Mouse (Mus musculus) forebrain, embryonic 11.5 days (tissue): ENCODE measurements around the gene Tmcc2. TPM values are rescaled to one million over a fixed set of nuclear protein-coding genes. Genes with fewer than 3 reads are reported as not detected.

Source experiments
- ATAC-seq: fragments of 200-750 bp; cut with Nextera tagmentation; replicated peaks from 2 replicates; pipeline ENCODE4 v1.8.0; 2017; ENCODE audit warnings: moderate TSS enrichment; ENCODE audit not compliant: low FRiP score
- DNase-seq: peaks from one replicate; pipeline ENCODE4 v3.0.0-alpha.2; 2017; ENCODE audit warnings: low spot score
- H3K27ac ChIP-seq: fragments of 300-500 bp; sonication (generic); 2 replicates; pipeline ENCODE4 v1.5.1; 2014; ENCODE audit warnings: low read depth, low read length
- H3K27me3 ChIP-seq: fragments of 300-500 bp; sonication (generic); 2 replicates; pipeline ENCODE4 v1.6.1; 2014; ENCODE audit warnings: mild to moderate bottlenecking, low read length, mixed read lengths; ENCODE audit not compliant: control insufficient read depth, insufficient read depth
- H3K36me3 ChIP-seq: fragments of 300-500 bp; sonication (generic); 2 replicates; pipeline ENCODE4 v1.6.1; 2014; ENCODE audit warnings: mild to moderate bottlenecking, low read length, moderate library complexity, mixed read lengths; ENCODE audit not compliant: control insufficient read depth, insufficient read depth
- H3K4me1 ChIP-seq: fragments of 300-500 bp; sonication (generic); replicated peaks from 2 replicates; pipeline ENCODE4 v1.6.1; 2014; ENCODE audit warnings: low read length, mixed read lengths; ENCODE audit not compliant: control insufficient read depth, insufficient read depth
- H3K4me2 ChIP-seq: fragments of 300-500 bp; sonication (generic); 2 replicates; pipeline ENCODE4 v1.6.1; 2014; ENCODE audit warnings: low read depth, mild to moderate bottlenecking, low read length, moderate library complexity, mixed read lengths; ENCODE audit not compliant: severe bottlenecking
- H3K4me3 ChIP-seq: fragments of 300-500 bp; sonication (generic); 2 replicates; pipeline ENCODE4 v1.5.1; 2014; ENCODE audit warnings: low read depth, low read length
- H3K9ac ChIP-seq: fragments of 300-500 bp; sonication (generic); 2 replicates; pipeline ENCODE4 v1.6.1; 2014; ENCODE audit warnings: low read length
- H3K9me3 ChIP-seq: fragments of 300-500 bp; sonication (generic); 2 replicates; pipeline ENCODE4 v1.6.1; 2016; ENCODE audit warnings: low read length, mixed read lengths; ENCODE audit not compliant: control insufficient read depth
- WGBS: fragments of 180-500 bp; shearing (Covaris S2); extraction: QIAGEN DNeasy Blood & Tissue Kit; methylation state at CpG from one replicate; pipeline ENCODE4 v1.1.7; 2014; 5-methylcytosine and 5-hydroxymethylcytosine counted together
- polyA plus RNA-seq: library from polyadenylated mRNA; unstranded; fragments of >200 nt; fragmentation: Nextera tagmentation; extraction: Ambion mirVana; gene quantifications from 2 replicates; pipeline ENCODE4 v1.2.1, GENCODE M21; 2014

Gene Tmcc2
- polyA plus RNA-seq, 1 experiment from 2014 or later, result 16.1 TPM

DNA sequence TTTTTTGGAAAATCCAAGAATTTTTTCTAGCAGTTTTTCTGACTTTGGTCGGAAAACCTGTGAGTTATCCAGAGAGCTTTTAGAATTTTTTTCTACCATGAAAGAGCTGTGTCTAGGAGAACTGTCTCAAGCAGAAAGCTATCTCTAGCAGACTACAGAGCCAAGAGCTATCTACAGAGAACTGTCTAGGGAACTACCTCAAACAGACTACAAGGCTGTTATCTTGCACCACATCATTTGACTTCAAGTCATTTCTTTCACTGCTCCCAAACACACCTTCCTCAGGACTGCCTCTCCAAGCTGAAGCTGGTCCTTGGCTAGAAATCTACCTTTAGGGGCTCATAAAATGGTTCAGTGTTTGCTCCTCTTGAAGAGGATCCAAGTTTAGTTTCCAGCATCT lies 10.8 kb upstream of the Tmcc2 start:
- Histone ChIP-seq H3K9ac (no peak overlapping the region), H3K27me3 (no peaks in the 10 kb centered on the region), H3K4me2 (no peak overlapping the region), H3K36me3 (no peaks in the 10 kb centered on the region), H3K4me3 (no peak overlapping the region), H3K27ac (no peak overlapping the region), H3K4me1 (no peaks in the 10 kb centered on the region), H3K9me3 (no peaks in the 10 kb centered on the region)
- DNase-seq (no peak), ATAC-seq (no peak)
- WGBS, result 86% methylated on average over 1 of the region's 1 CpGs

DNA sequence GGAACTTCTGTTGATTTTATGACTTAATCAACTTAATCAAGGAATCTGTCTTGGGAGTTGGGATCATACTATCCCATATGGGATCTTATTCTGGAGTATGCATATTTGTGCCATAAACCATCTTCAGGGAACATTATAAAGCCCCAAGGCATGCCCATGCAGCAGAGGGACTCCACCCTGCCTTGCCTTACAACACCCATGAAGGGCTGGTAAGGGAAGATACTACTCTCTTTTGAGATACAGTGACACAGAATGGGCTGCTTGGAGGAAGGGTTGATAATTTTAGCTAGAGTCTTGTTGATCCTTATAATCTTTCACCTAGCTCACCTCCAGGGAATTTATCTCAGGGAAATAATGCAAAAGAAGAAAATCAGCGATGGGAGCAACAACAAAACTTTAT lies 9.5 kb upstream of the Tmcc2 start:
- Histone ChIP-seq H3K27me3 (no peaks in the 10 kb centered on the region), H3K4me1 (no peaks in the 10 kb centered on the region), H3K4me2 (no peak overlapping the region), H3K4me3 (no peak overlapping the region), H3K9ac (no peak overlapping the region), H3K9me3 (no peaks in the 10 kb centered on the region), H3K36me3 (no peaks in the 10 kb centered on the region), H3K27ac (no peak overlapping the region)
- WGBS, result 56% methylated on average over 1 of the region's 1 CpGs
- ATAC-seq, result no peak
- no peak for DNase-seq

DNA sequence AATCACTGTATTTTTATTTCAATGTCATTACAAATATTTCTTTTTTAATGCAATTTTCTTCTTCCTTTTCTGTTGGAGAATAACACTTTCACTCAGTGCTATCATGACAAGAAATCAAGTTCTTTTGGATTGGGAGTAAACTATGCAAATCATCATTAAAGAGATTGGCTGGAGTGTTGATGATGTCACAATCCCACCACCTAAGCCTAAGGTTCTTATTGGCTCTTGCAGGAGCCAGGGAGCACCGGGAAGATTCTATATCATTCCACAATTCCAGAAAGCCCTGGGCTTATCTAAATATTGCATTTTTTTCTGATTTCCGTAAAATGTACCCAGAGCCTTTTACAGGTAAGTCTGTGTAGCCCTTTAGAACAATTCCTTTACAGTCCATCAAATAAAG lies 5.6 kb upstream of the Tmcc2 start:
- 72% methylated on average over 2 of the region's 2 CpGs for WGBS
- DNase-seq (no peak), ATAC-seq (no peak)
- no peak overlapping the region for H3K27ac ChIP-seq
- H3K36me3 ChIP-seq, result no peaks in the 10 kb centered on the region
- H3K4me1 ChIP-seq, result no peaks in the 10 kb centered on the region
- H3K27me3 ChIP-seq, result no peaks in the 10 kb centered on the region; the same call in 1 of the 2 replicates
- H3K9me3 ChIP-seq, result no peaks in the 10 kb centered on the region
- no peak overlapping the region for H3K9ac ChIP-seq
- no peak overlapping the region for H3K4me2 ChIP-seq
- H3K4me3 ChIP-seq, result no peak overlapping the region

DNA sequence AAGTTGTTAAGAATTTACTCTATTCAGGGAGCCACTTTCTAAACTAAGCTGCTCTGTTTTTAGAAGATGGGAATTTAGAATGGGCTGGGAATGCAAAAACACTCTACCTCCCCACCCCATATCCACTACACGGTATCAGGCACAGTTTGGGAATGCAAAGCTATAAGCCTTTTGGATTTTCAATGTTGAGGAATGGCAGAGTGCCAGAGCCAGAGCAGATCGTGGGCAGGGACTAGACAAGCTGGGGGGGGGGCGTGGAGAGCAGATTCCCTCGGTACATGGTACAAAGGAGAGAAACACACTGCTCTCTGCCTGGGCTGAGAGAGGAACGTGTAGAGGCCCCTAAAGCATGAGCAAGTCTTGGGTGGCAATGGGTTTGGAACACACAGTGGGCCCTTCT lies 1.8 kb upstream of the Tmcc2 start:
- Histone ChIP-seq H3K4me1 (peaks cover 11% of the 10 kb centered on the region), H3K36me3 (no peaks in the 10 kb centered on the region; the same call in 1 of the 2 replicates), H3K4me2 (no peak overlapping the region), H3K27me3 (no peaks in the 10 kb centered on the region; the same call in 1 of the 2 replicates), H3K9me3 (no peaks in the 10 kb centered on the region), H3K27ac (no peak overlapping the region), H3K4me3 (no peak overlapping the region), H3K9ac (no peak overlapping the region)
- 81% methylated on average over 5 of the region's 5 CpGs for WGBS
- no peak for ATAC-seq
- no peak for DNase-seq

DNA sequence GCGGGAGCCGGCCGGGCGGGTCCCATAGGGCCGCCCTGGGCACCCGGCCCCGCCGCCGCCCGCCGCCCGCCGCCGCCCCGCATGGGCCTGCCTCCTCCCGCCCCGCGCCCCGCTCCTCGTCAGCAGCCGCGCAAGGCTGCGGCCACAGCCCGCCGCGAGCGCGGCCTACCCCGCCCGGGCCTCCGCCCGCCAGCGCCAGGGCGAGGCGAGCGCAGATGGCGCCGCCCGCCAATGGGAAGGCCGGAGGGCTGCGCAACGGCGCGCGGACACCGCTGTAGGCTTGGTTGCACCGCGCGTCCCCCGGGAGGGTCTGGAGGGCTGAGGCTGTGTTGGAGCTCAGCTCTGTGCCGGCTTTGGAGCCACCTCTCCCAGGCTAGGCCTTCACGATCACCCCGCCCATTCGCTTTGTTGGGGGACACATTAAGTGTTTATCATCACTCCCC lies 520 bp upstream of the Tmcc2 start:
- H3K36me3 ChIP-seq, result no peaks in the 10 kb centered on the region; the same call in 1 of the 2 replicates
- H3K27me3 ChIP-seq, result no peaks in the 10 kb centered on the region; the same call in 1 of the 2 replicates
- no peaks in the 10 kb centered on the region for H3K9me3 ChIP-seq
- peaks cover 16% of the 10 kb centered on the region for H3K4me1 ChIP-seq
- WGBS, result under 1% methylated on average over 51 of the region's 54 CpGs
- DNase-seq, result peak; percentile 92
- peak overlapping the region; percentile 89 for H3K4me2 ChIP-seq
- H3K9ac ChIP-seq, result peak overlapping the region; percentile 95
- H3K27ac ChIP-seq, result peak overlapping the region; percentile 63; the same call in 1 of the 2 replicates
- ATAC-seq, result peak; percentile 95
- peak overlapping the region; percentile 80 for H3K4me3 ChIP-seq

DNA sequence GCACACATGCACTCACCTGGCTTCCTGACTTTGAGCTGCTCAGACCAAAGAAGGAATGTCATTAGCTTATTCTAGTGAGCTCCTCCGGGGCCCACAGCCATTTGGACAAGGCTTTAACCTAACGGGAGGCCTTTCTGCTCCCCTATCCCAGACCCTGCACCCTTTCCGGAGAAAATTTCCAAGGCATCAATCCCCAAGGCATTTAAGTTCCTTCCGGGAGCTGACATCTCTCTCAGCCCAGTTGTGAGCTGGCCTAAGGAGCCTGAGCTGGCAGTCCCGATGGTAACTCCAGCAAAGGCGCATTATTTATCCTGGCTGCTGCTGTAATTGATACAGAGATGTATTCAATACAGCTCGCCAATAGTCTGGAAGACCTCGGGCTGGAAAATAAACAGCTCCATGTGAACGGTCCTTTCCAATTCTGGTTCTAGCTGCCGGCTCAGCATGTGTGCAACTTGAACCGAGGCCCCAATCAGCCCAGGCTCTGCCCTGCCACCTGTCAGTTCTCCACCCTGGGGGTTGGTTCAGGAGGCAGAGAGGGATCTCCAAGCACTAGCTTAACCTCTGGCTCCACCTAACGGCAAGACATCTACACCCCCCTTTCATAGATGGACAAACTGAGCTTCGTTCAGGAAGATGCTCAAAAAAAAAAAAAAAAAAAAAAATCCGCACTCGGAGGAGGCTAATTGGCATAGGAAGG lies 1.0 kb downstream of the Tmcc2 start:
- no peak; the same call in 1 of the 2 replicates for ATAC-seq
- 12% methylated on average over 15 of the region's 15 CpGs for WGBS
- Histone ChIP-seq H3K27me3 (no peaks in the 10 kb centered on the region; the same call in 1 of the 2 replicates), H3K4me2 (peak overlapping the region; percentile 89), H3K9ac (peak overlapping the region; percentile 95), H3K36me3 (no peaks in the 10 kb centered on the region; the same call in 1 of the 2 replicates), H3K4me1 (peaks cover 17% of the 10 kb centered on the region), H3K27ac (no peak overlapping the region), H3K4me3 (peak overlapping the region; percentile 80), H3K9me3 (no peaks in the 10 kb centered on the region)
- peak; percentile 74 for DNase-seq

DNA sequence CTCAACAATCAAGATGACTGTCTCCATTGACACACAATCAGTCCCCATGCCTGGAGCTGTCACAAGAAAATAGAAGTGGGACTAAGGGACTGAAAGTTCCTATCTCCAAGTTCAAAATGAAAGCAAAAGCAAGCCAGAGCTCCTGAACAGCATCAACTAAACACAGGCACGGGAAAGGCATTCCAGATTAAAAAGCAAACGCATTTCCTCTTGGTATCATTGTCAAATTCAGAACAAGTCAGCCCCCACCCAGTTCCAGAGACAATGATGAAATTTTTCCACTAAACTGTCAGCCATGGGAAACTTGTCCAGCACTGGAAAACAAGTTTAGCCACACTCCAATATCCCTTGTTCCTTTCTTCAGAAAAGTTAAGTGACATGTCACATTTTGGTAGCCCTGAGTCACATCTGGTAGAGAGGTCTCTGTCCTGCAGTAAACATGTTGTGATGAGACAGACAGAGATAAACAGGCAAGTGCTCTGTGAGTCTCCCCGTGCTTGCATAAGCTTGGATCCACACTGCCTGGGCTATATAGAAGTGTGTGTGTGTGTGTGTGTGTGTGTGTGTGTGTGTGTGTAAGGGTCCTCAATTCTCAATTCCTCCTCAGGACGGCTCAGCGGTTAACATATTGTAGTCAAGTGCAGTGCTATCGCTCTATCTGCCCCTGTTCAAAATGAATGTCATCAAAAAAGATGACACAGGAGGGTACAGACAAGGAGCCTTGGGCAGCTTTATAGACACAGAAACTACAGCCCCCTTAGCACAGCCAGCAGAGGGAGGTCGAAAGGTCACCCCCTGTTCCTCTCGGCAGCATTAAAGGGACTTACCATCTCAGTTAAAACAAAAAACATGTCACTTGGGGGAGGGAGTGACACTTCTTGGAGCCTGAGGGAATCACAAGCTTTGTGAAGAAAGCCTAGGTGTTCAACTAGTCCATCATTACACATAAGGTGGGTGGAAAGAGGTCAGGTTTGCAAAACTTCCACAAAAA lies 2.0 kb downstream of the Tmcc2 start:
- WGBS, result 59% methylated on average over 8 of the region's 8 CpGs
- no peaks in the 10 kb centered on the region; the same call in 1 of the 2 replicates for H3K36me3 ChIP-seq
- no peak overlapping the region; the same call in 1 of the 2 replicates for H3K9ac ChIP-seq
- DNase-seq (no peak), ATAC-seq (no peak)
- peaks cover 21% of the 10 kb centered on the region for H3K4me1 ChIP-seq
- H3K27ac ChIP-seq, result no peak overlapping the region
- H3K4me2 ChIP-seq, result peak overlapping the region; percentile 89
- no peaks in the 10 kb centered on the region; the same call in 1 of the 2 replicates for H3K27me3 ChIP-seq
- peak overlapping the region; percentile 80; the same call in 1 of the 2 replicates for H3K4me3 ChIP-seq
- H3K9me3 ChIP-seq, result no peaks in the 10 kb centered on the region

DNA sequence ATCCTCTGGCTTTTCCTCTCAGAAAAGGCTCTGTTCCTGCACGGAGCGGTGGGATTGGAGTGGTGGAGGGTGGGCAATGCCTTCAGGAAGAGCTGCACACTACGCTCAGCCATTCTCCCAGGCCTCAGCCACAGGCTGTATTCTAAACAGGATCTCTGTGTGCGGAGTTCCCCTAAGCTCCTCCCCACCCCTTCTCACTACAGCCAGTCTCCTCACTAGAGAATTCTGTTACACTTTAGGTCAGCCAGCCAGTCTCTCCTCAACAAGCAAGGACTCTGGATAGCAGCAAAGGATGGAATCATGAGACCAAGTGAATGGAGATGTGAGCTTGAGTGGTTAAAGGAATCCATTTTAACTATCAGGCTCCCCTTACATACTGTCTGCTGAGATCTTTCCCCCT lies 3.1 kb downstream of the Tmcc2 start:
- Histone ChIP-seq H3K9me3 (no peaks in the 10 kb centered on the region), H3K4me2 (0 out of 2 replicates have a peak overlapping the region, but pooled peaks have one; percentile 6), H3K27ac (no peak overlapping the region), H3K27me3 (no peaks in the 10 kb centered on the region; the same call in 1 of the 2 replicates), H3K9ac (no peak overlapping the region; the same call in 1 of the 2 replicates), H3K4me3 (no peak overlapping the region), H3K36me3 (no peaks in the 10 kb centered on the region; the same call in 1 of the 2 replicates), H3K4me1 (peaks cover 21% of the 10 kb centered on the region)
- 31% methylated on average over 4 of the region's 4 CpGs for WGBS
- DNase-seq (no peak), ATAC-seq (no peak)
